Mouse (Mus musculus): ENCODE data around the gene Ahcyl1.

DNA sequence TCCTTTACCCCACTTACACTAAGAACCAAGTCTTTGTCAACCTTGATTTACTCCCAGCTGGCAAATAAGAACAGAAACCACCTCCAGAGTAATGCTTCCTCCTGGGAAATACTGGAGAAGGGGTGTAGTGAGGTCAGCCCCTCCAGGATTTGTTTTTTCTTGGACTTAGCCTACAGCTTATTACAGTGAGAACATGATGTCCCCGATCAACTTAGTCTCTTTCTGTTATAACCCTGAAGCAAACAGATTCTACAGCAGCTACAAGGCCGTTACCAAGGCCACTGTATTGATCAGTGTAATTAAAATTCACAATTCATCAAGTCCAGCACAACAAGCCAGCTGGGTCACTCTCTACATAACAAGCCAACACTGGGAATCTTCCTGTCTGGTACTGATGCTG lies 6.0 kb downstream of the Ahcyl1 start:
- TF ChIP-seq CTCF (IDR thresholded peaks at IDR 0.05; ENCODE audit: borderline replicate concordance, control insufficient read depth, extremely low read depth, insufficient read depth, low read length, poor library complexity): no peak
- no peak for TF ChIP-seq POLR2A (IDR thresholded peaks at IDR 0.05; ENCODE audit: control insufficient read depth, extremely low read depth, insufficient read depth, low read length, poor library complexity)
